Mouse (Mus musculus) neutrophil, adult 83 days (primary cell): Measurements from ENCODE around the gene Chst3. TPM values are rescaled to one million over a fixed set of nuclear protein-coding genes. Genes with fewer than 3 reads are reported as not detected.

Experiments
- total RNA-seq, 2 experiments: library from RNA; stranded (reverse); gene quantifications; one replicate each; pipeline ENCODE4 v1.2.4; 2023

Chst3 gene
- total RNA-seq, result 1 to 10 TPM in 1 of 2 experiments, under 1 TPM in 1; 0.88 to 1.1 TPM

GRCm38 (mm10) chr10:60218591-60219499, at the start of gene Chst3:
TSS of gene Chst3 (minus strand) at chr10:60219260.

Other genes with a start within 250 kb of the Chst3 start
- gene Ascc1, start 216.5 kb downstream of the Chst3 start, total RNA-seq, result 10 to 100 TPM in 1 of 2 experiments, 1 to 10 TPM in 1; 9.2 to 10.3 TPM
- 10 to 100 TPM; 23.0 to 27.5 TPM for gene Anapc16, start 216.1 kb downstream of the Chst3 start, total RNA-seq
- gene Spock2, start 113.0 kb downstream of the Chst3 start, total RNA-seq, result under 1 TPM; 0.53 to 0.68 TPM
- 1,000 to 10,000 TPM; 1,888 to 2,148 TPM for gene Psap, start 58.4 kb upstream of the Chst3 start, total RNA-seq
- 100 to 1,000 TPM; 646 to 653 TPM for gene Vsir, start 127.6 kb upstream of the Chst3 start, total RNA-seq
- gene Gm17455, start 180.5 kb upstream of the Chst3 start, total RNA-seq, result 1 to 10 TPM; 3.3 to 5.1 TPM